Mouse (Mus musculus) layer of hippocampus, adult 18-20 months (tissue): Measurements from ENCODE around the gene Card11. TPM values are rescaled to one million over a fixed set of nuclear protein-coding genes. Genes with fewer than 3 reads are reported as not detected.
A peak's percentile ranks its signal among the peaks of the same experiment; 100 is the strongest.

Experiments
- DNase-seq, 2 experiments: peaks; one replicate each; pipeline ENCODE4 v3.0.0; 2022; ENCODE audit warnings: low spot score in 2 of 2
- total RNA-seq, 2 experiments: library from RNA; stranded (reverse); gene quantifications; 2 replicates each; pipeline ENCODE4 v1.2.3; 2021

The Card11 gene
- total RNA-seq, 2 experiments from 2014 or later = 0.13 to 0.17 TPM

GRCm38 (mm10) chr5:140992093-140993070, 8.0 kb downstream of the Card11 start:
- no peak for DNase-seq

- no peak for DNase-seq
Measured at GRCm38 (mm10) chr5:140985311-140986050, 14.9 kb downstream of the Card11 start.

GRCm38 (mm10) chr5:140981370-140981805, 19.0 kb downstream of the Card11 start:
- no peak for DNase-seq

- DNase-seq = no peak
Measured at GRCm38 (mm10) chr5:140980783-140981182, 19.6 kb downstream of the Card11 start.

- DNase-seq = no peak
Measured at GRCm38 (mm10) chr5:140980051-140980450, 20.3 kb downstream of the Card11 start.

- DNase-seq = peak; percentile 31 to 77
Measured at GRCm38 (mm10) chr5:140962945-140963344, 37.4 kb downstream of the Card11 start.

GRCm38 (mm10) chr5:140960732-140961131, 39.6 kb downstream of the Card11 start:
- DNase-seq = no peak

GRCm38 (mm10) chr5:140959160-140959559, 41.2 kb downstream of the Card11 start:
- DNase-seq = peak; percentile 30 to 41

GRCm38 (mm10) chr5:140957106-140957505, 43.3 kb downstream of the Card11 start:
- no peak for DNase-seq

GRCm38 (mm10) chr5:140955666-140956065, 44.7 kb downstream of the Card11 start:
- DNase-seq = peak; percentile 17 to 78

GRCm38 (mm10) chr5:140951801-140952200, 48.6 kb downstream of the Card11 start:
- no peak for DNase-seq

- DNase-seq = peak; percentile 53 to 57
Measured at GRCm38 (mm10) chr5:140948009-140948408, 52.4 kb downstream of the Card11 start.

GRCm38 (mm10) chr5:140946034-140946433, 54.3 kb downstream of the Card11 start:
- no peak for DNase-seq

GRCm38 (mm10) chr5:140944382-140945125, 55.8 kb downstream of the Card11 start:
- DNase-seq = no peak

GRCm38 (mm10) chr5:140940923-140941491, 59.4 kb downstream of the Card11 start:
- DNase-seq = peak; percentile 59 to 65

GRCm38 (mm10) chr5:140940257-140940922, 60.0 kb downstream of the Card11 start:
- DNase-seq = peak in 1 of 2 experiments; percentile 34

- no peak for DNase-seq
Measured at GRCm38 (mm10) chr5:140936816-140937215, 63.6 kb downstream of the Card11 start.

GRCm38 (mm10) chr5:140935848-140936247, 64.5 kb downstream of the Card11 start:
- DNase-seq = no peak

- no peak for DNase-seq
Measured at GRCm38 (mm10) chr5:140934639-140935315, 65.6 kb downstream of the Card11 start.
